Mouse (Mus musculus) cerebellum, adult (tissue): ENCODE measurements around the gene 4931428F04Rik.
"Not testable (repeated sequence)": the region's sequence is repeated elsewhere in the genome, so short reads cannot be mapped to it uniquely, and the experiment has no call there.

Experiments
- ATAC-seq: cut with Nextera tagmentation; 2 replicates; pipeline ENCODE4 v1.9.2; 2017; ENCODE audit warnings: mild to moderate bottlenecking, moderate library complexity, mixed read lengths; ENCODE audit not compliant: insufficient number of reproducible peaks, low FRiP score, low TSS enrichment

4931428F04Rik gene

GRCm38 (mm10) chr8:105237442-105238142 is 52.1 kb downstream of the 4931428F04Rik start:
- no peak for ATAC-seq

- ATAC-seq, result no peak
These were observed 54.5 kb downstream of the 4931428F04Rik start for GRCm38 (mm10) chr8:105235206-105235605.

- ATAC-seq, result no peak
These were observed 56.3 kb downstream of the 4931428F04Rik start for GRCm38 (mm10) chr8:105233126-105233935.

- not testable (repeated sequence) for ATAC-seq
These were observed 57.4 kb downstream of the 4931428F04Rik start for GRCm38 (mm10) chr8:105232321-105232693.

- no peak for ATAC-seq
These were observed 58.0 kb downstream of the 4931428F04Rik start for GRCm38 (mm10) chr8:105231503-105232320.
